Mouse (Mus musculus) thymus, adult 2 months (tissue): Measurements from ENCODE around the gene Jph3. TPM values are rescaled to one million over a fixed set of nuclear protein-coding genes. Genes with fewer than 3 reads are reported as not detected.

Experiments
- DNase-seq: peaks from one replicate; pipeline ENCODE4 v3.0.0; 2021
- H3K27ac ChIP-seq: fragments of 200-500 bp; 2 replicates; pipeline ENCODE4 v1.5.1; 2012; ENCODE audit warnings: low read length, control low read depth; ENCODE audit not compliant: control insufficient read depth, insufficient read depth
- H3K27me3 ChIP-seq: fragments of 200-500 bp; 2 replicates; pipeline ENCODE4 v1.6.1; 2012; ENCODE audit warnings: mild to moderate bottlenecking, low read length, moderate library complexity, mixed read lengths; ENCODE audit not compliant: control insufficient read depth, insufficient read depth
- H3K36me3 ChIP-seq: fragments of 200-500 bp; 2 replicates; pipeline ENCODE4 v1.6.1; 2012; ENCODE audit warnings: mild to moderate bottlenecking, low read length, moderate library complexity; ENCODE audit not compliant: control insufficient read depth, insufficient read depth
- H3K4me1 ChIP-seq: fragments of 200-500 bp; replicated peaks from 2 replicates; pipeline ENCODE4 v1.6.1; 2012; ENCODE audit warnings: low read length; ENCODE audit not compliant: control insufficient read depth, insufficient read depth
- H3K4me3 ChIP-seq: fragments of 200-500 bp; 2 replicates; pipeline ENCODE4 v1.5.1; 2012; ENCODE audit warnings: mild to moderate bottlenecking, low read length, control low read depth, moderate library complexity; ENCODE audit not compliant: control insufficient read depth, insufficient read depth
- CTCF ChIP-seq: fragments of 200-500 bp; IDR thresholded peaks from 2 replicates; pipeline ENCODE4 v1.5.1; 2012; ENCODE audit warnings: mild to moderate bottlenecking, control low read depth, low read length, moderate library complexity, borderline replicate concordance; ENCODE audit not compliant: control insufficient read depth, poor library complexity, insufficient read depth; ENCODE audit errors: extremely low read depth
- POLR2A ChIP-seq: fragments of 200-500 bp; IDR thresholded peaks from 2 replicates; pipeline ENCODE4 v1.6.1; 2012; ENCODE audit warnings: mild to moderate bottlenecking, low read length, control low read depth, moderate library complexity; ENCODE audit not compliant: control insufficient read depth, poor library complexity, insufficient read depth; ENCODE audit errors: extremely low read depth
- WGBS: fragments of 180-500 bp; shearing (Covaris S2); methylation state at CpG from one replicate; pipeline ENCODE4 v1.1.7; 2018; 5-methylcytosine and 5-hydroxymethylcytosine counted together
- polyA plus RNA-seq: library from polyadenylated mRNA; depleted of rRNA; stranded (reverse); fragments of >200 nt; gene quantifications from 2 replicates; pipeline ENCODE4 v1.2.3, GENCODE M21; 2012

Jph3 gene
- polyA plus RNA-seq, 1 experiment = 0.07 TPM

DNA sequence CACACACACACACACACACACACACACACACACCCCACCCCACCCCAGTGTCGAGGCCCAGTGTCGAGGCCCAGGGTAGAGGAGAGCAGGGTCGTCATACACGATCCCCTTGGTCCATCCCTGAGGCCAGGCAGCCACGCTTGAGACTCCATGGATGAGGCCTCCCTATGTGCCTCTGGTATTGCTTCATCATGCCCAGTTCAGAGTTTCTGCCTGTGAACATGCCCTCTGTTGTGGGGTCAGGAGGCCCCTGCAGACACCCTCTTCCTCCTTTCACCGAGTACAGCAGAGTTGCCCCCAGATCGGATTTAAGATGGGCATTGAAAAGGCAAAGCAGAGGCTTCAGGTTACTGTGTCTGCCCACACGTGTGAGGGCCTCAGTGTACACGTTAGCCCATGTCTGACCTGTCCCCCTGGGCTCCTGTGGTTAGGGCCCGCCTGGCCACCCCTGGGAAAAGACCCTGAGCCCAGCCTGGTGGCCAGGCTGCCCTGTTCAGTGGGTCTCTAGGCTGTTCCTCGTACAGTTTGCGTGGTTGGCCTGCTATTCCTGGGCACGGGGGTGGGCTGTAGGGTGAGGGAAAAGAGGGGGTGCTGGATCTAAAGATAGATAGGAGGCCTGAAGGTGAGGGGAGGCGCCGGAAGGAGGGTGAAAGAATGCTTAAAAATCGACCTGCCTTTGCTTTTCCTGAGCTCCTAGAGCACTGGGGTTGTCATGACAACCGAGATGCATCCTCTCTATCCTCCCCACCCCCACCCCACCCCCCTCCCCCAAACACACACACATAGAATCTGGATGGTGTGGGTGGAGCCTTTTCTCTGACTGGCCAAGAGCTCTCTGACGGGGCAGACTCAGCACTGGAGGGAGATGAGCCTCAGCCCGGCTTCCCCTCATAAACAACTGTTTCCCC is 41.7 kb downstream of the Jph3 start:
- no peaks in the 10 kb centered on the region for H3K27me3 ChIP-seq
- DNase-seq = no peak
- TF ChIP-seq POLR2A = no peak
- no peak for TF ChIP-seq CTCF
- no peaks in the 10 kb centered on the region for H3K4me1 ChIP-seq
- H3K4me3 ChIP-seq = no peak overlapping the region
- no peaks in the 10 kb centered on the region for H3K36me3 ChIP-seq
- no peak overlapping the region for H3K27ac ChIP-seq
- 40% methylated on average over 19 of the region's 19 CpGs for WGBS

DNA sequence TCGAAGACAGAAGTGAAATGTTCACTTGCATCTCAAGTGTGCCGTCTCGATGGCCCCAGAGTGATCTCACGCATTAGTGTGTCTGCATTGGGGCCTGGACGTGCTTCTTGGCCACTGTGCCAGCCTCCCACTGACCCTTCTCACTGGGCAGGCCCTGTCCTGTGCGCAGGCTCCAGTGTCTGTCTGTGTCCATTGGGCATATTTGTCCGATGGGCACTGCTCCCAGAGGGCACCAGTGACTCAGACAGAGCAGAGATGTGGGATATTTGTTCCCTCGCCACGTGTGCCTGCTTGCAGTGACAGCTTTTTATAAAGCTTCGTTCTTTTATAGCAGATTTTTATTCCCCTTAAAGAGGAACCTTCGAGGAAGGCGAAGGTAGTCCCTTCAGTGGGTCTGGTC is 44.5 kb downstream of the Jph3 start:
- Histone ChIP-seq H3K4me1 (no peaks in the 10 kb centered on the region), H3K4me3 (no peak overlapping the region), H3K36me3 (no peaks in the 10 kb centered on the region), H3K27me3 (no peaks in the 10 kb centered on the region), H3K27ac (no peak overlapping the region)
- TF ChIP-seq CTCF (no peak), POLR2A (no peak)
- 87% methylated on average over 12 of the region's 12 CpGs for WGBS
- no peak for DNase-seq

DNA sequence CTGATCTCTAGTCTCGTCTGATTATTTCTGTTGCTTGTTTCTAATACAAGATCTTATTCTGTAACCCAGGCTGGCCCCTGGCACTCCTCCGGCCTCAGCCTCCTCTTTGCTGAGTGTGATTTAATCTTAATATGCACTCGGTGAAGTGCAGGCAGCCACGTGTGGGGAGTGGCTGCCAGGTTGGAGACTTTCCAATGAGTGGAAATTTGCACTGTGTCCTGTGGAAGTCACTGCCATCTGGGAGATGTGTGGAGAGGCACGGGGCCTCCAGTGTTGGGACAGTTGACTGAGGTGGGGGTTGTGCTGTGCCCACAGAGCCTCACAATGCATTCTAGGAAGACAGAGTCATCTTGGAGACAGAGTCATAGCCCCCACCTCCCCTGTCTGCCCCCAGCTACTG is 53.1 kb downstream of the Jph3 start:
- TF ChIP-seq POLR2A = no peak
- TF ChIP-seq CTCF = no peak
- no peak overlapping the region for H3K27ac ChIP-seq
- no peak for DNase-seq
- no peaks in the 10 kb centered on the region for H3K27me3 ChIP-seq
- WGBS = 71% methylated on average over 5 of the region's 5 CpGs
- no peak overlapping the region for H3K4me3 ChIP-seq
- no peaks in the 10 kb centered on the region for H3K36me3 ChIP-seq
- no peaks in the 10 kb centered on the region for H3K4me1 ChIP-seq

DNA sequence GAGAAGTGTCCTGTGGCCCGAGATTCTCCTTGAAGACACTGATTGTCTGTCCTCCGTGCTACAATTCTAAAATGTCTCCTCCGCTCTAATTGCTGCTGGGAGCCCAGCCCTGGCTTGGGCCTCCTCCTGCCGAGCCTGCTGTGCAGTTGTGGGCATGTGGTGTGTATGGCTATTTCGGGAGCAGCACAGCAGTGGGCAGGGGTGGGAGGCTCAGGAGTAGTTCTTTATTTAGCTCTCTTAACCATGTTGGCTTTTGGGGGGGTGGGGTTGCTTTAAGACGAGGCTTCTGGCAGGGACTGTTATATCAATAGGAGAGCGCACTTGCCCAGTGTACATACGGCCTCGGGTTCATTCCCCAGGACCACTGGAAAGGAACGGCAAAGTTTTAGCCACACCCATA is 57.1 kb downstream of the Jph3 start:
- Histone ChIP-seq H3K27me3 (no peaks in the 10 kb centered on the region), H3K27ac (no peak overlapping the region), H3K4me3 (no peak overlapping the region), H3K36me3 (no peaks in the 10 kb centered on the region), H3K4me1 (0 out of 2 replicates have a peak, but pooled peaks cover under 1% of the 10 kb centered on the region)
- TF ChIP-seq POLR2A (no peak), CTCF (no peak)
- 39% methylated on average over 10 of the region's 10 CpGs for WGBS
- no peak for DNase-seq

DNA sequence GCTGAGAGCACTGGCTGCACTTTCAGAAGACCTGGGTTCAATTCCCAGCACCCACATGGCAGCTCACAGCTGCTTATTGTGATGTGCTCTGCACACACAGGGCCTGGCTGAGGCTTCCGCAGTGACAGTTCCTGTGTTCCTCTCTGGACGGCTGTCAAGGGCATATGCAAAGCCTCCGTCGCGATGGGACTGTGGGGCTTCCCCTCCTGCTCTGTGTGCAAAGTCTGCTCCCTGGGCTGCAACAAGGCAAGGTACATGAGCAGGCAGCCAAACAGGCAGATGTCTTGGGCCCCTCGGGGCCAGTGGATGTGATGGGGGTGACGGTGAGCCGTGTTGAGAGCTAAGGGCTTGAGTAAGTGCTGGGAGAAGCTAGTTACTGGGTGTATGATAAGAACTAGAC is 59.4 kb downstream of the Jph3 start:
- H3K4me1 ChIP-seq = peaks cover 12% of the 10 kb centered on the region; the same call in 1 of the 2 replicates
- H3K36me3 ChIP-seq = no peaks in the 10 kb centered on the region
- H3K27me3 ChIP-seq = no peaks in the 10 kb centered on the region
- WGBS = 80% methylated on average over 8 of the region's 8 CpGs
- TF ChIP-seq CTCF (no peak), POLR2A (no peak)
- no peak for DNase-seq
- H3K27ac ChIP-seq = no peak overlapping the region
- no peak overlapping the region for H3K4me3 ChIP-seq

DNA sequence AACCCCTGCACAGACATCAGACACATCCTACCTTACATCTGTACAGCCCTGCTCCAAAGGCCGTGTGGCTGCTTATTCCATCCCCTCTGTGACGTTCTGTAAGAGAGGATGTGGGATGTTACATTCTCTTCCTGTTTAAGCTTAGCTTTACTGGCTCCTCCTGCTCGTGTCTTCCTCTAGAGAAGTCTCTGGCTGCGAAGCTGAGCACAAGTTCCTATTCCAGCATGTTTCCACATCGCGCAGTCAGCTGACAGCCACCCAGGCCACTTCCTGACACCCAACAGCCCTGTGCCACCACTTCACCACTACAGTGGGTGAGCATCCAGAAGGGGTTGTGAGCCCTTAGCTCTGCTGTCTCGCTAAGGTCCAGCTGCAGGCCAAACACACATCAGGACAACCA is 62.7 kb downstream of the Jph3 start:
- Histone ChIP-seq H3K27ac (no peak overlapping the region), H3K4me3 (no peak overlapping the region), H3K27me3 (no peaks in the 10 kb centered on the region), H3K36me3 (no peaks in the 10 kb centered on the region), H3K4me1 (peaks cover 12% of the 10 kb centered on the region; the same call in 1 of the 2 replicates)
- 3% methylated on average over 7 of the region's 7 CpGs for WGBS
- TF ChIP-seq POLR2A (no peak), CTCF (no peak)
- DNase-seq = no peak

DNA sequence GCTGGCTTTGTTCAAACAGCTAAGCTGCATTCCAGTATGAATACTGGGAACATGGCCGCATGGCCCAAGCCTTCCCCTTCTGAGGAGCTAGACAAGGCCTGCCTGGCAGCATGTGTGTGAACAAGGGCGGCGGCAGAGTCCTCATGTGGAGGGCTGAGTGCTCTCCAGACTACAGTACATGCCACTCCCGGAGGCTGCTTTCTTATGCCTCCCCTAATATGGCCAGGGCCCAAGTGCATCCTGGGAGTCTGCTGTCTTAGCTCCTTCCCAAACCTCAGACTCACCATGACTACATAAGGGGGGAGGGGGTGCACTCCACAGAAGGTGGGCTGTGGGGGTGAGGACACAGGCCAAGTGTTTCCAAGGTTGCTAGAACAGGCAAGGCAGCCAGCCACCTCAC is 63.2 kb downstream of the Jph3 start:
- no peaks in the 10 kb centered on the region for H3K36me3 ChIP-seq
- peaks cover 12% of the 10 kb centered on the region; the same call in 1 of the 2 replicates for H3K4me1 ChIP-seq
- no peaks in the 10 kb centered on the region for H3K27me3 ChIP-seq
- TF ChIP-seq CTCF (no peak), POLR2A (no peak)
- no peak overlapping the region for H3K4me3 ChIP-seq
- DNase-seq = no peak
- WGBS = 75% methylated on average over 4 of the region's 4 CpGs
- H3K27ac ChIP-seq = no peak overlapping the region
